Mouse (Mus musculus) midbrain, embryonic 16.5 days (tissue): ENCODE measurements around the gene Mov10. TPM values are rescaled to one million over a fixed set of nuclear protein-coding genes. Genes with fewer than 3 reads are reported as not detected.
"Not testable (repeated sequence)": the region's sequence is repeated elsewhere in the genome, so short reads cannot be mapped to it uniquely, and the experiment has no call there.

Experiments used
- ATAC-seq: fragments of 200-750 bp; cut with Nextera tagmentation; 2 replicates; pipeline ENCODE4 v1.8.0; 2017; ENCODE audit warnings: moderate TSS enrichment
- H3K27ac ChIP-seq: fragments of 300-500 bp; sonication (generic); 2 replicates; pipeline ENCODE4 v1.5.1; 2014; ENCODE audit warnings: mild to moderate bottlenecking, low read length, mixed read lengths
- H3K27me3 ChIP-seq: fragments of 300-500 bp; sonication (generic); 2 replicates; pipeline ENCODE4 v1.6.1; 2014; ENCODE audit warnings: low read depth, low read length, mixed read lengths; ENCODE audit not compliant: control insufficient read depth, insufficient read depth
- H3K36me3 ChIP-seq: fragments of 300-500 bp; sonication (generic); 2 replicates; pipeline ENCODE4 v1.6.1; 2014; ENCODE audit warnings: mild to moderate bottlenecking, low read length, moderate library complexity, mixed read lengths; ENCODE audit not compliant: control insufficient read depth, insufficient read depth
- H3K4me1 ChIP-seq: fragments of 300-500 bp; sonication (generic); 2 replicates; pipeline ENCODE4 v1.6.1; 2014; ENCODE audit warnings: mild to moderate bottlenecking, low read length, mixed read lengths; ENCODE audit not compliant: control insufficient read depth, insufficient read depth
- H3K4me2 ChIP-seq: fragments of 300-500 bp; sonication (generic); 2 replicates; pipeline ENCODE4 v1.6.1; 2014; ENCODE audit warnings: mild to moderate bottlenecking, low read length, mixed read lengths
- H3K4me3 ChIP-seq: fragments of 300-500 bp; sonication (generic); 2 replicates; pipeline ENCODE4 v1.5.1; 2014; ENCODE audit warnings: low read depth, mild to moderate bottlenecking, low read length, moderate library complexity, mixed read lengths
- H3K9ac ChIP-seq: fragments of 300-500 bp; sonication (generic); 2 replicates; pipeline ENCODE4 v1.6.1; 2014; ENCODE audit warnings: low read depth, low read length, mixed read lengths
- H3K9me3 ChIP-seq: fragments of 300-500 bp; sonication (generic); replicated peaks from 2 replicates; pipeline ENCODE4 v1.6.1; 2014; ENCODE audit warnings: mild to moderate bottlenecking, low read length, mixed read lengths; ENCODE audit not compliant: control insufficient read depth, poor library complexity, severe bottlenecking
- WGBS: fragments of 180-500 bp; shearing (Covaris S2); extraction: QIAGEN DNeasy Blood & Tissue Kit; methylation state at CpG from one replicate; pipeline ENCODE4 v1.1.7; 2014; 5-methylcytosine and 5-hydroxymethylcytosine counted together
- polyA plus RNA-seq: library from polyadenylated mRNA; unstranded; fragments of >200 nt; fragmentation: Nextera tagmentation; extraction: Ambion mirVana; gene quantifications from 2 replicates; pipeline ENCODE4 v1.2.1, GENCODE M21; 2015

The Mov10 gene
- 7.8 and 8.3 TPM in 2 replicates for polyA plus RNA-seq

- peak within 1 kb of the TSS; percentile 96 for H3K4me2 ChIP-seq
- H3K4me3 ChIP-seq = peak within 1 kb of the TSS; percentile 67
- no peaks in the 10 kb centered on the region for H3K9me3 ChIP-seq
- peak; percentile 78 for ATAC-seq
- H3K4me1 ChIP-seq = peaks cover 8% of the 10 kb centered on the region
- peak within 1 kb of the TSS; percentile 17 for H3K27ac ChIP-seq
- no peaks in the 10 kb centered on the region for H3K27me3 ChIP-seq
- H3K9ac ChIP-seq = peak within 1 kb of the TSS; percentile 64
- under 1% methylated on average over 40 of the region's 40 CpGs for WGBS
- H3K36me3 ChIP-seq = peaks cover 8% of the 10 kb centered on the region; the same call in 1 of the 2 replicates
Observed at GRCm38 (mm10) chr3:104817991-104818748, at the start of gene Mov10. Mov10 (minus strand) TSS chr3:104818563.

- ATAC-seq, H3K27ac ChIP-seq, H3K4me3 ChIP-seq, H3K9me3 ChIP-seq, H3K9ac ChIP-seq, H3K27me3 ChIP-seq, H3K36me3 ChIP-seq: not testable (repeated sequence)
- Histone ChIP-seq H3K4me2 (peak overlapping the region; percentile 81), H3K4me1 (peaks cover 29% of the 10 kb centered on the region)
Observed at GRCm38 (mm10) chr3:104866674-104867073, 48.3 kb upstream of the Mov10 start.

- WGBS = 2% methylated on average over 12 of the region's 12 CpGs
- Histone ChIP-seq H3K36me3 (peaks cover 7% of the 10 kb centered on the region), H3K9me3 (no peaks in the 10 kb centered on the region), H3K4me2 (peak overlapping the region; percentile 81), H3K27ac (peak overlapping the region; percentile 96), H3K4me1 (peaks cover 34% of the 10 kb centered on the region), H3K9ac (peak overlapping the region; percentile 98), H3K4me3 (peak overlapping the region; percentile 96), H3K27me3 (no peaks in the 10 kb centered on the region)
- ATAC-seq = peak; percentile 26
Observed at GRCm38 (mm10) chr3:104865341-104865788, 47.0 kb upstream of the Mov10 start.

GRCm38 (mm10) chr3:104864651-104865340 lies 46.4 kb upstream of the Mov10 start:
- Histone ChIP-seq H3K4me1 (peaks cover 34% of the 10 kb centered on the region), H3K9me3 (no peaks in the 10 kb centered on the region), H3K27me3 (no peaks in the 10 kb centered on the region), H3K27ac (peak overlapping the region; percentile 96), H3K36me3 (peaks cover 6% of the 10 kb centered on the region), H3K9ac (peak overlapping the region; percentile 98), H3K4me2 (peak overlapping the region; percentile 81), H3K4me3 (peak overlapping the region; percentile 96)
- peak; percentile 96 for ATAC-seq
- WGBS = under 1% methylated on average over 48 of the region's 48 CpGs

- peak; percentile 98 for ATAC-seq
- Histone ChIP-seq H3K4me2 (peak within 1 kb of the TSS; percentile 81), H3K36me3 (peaks cover 4% of the 10 kb centered on the region), H3K9ac (peak within 1 kb of the TSS; percentile 98), H3K27ac (peak within 1 kb of the TSS; percentile 96), H3K4me1 (peaks cover 34% of the 10 kb centered on the region), H3K9me3 (no peaks in the 10 kb centered on the region), H3K4me3 (peak within 1 kb of the TSS; percentile 96), H3K27me3 (no peaks in the 10 kb centered on the region)
- WGBS = under 1% methylated on average over 43 of the region's 43 CpGs
Observed at GRCm38 (mm10) chr3:104863786-104864650, 45.7 kb upstream of the Mov10 start, which contains the start of the genes St7l and Capza1. St7l (plus strand) TSS chr3:104864005. Capza1 (minus strand) TSS chr3:104864505.

- H3K27me3 ChIP-seq = no peaks in the 10 kb centered on the region
- no peak overlapping the region for H3K27ac ChIP-seq
- H3K36me3 ChIP-seq = no peaks in the 10 kb centered on the region
- WGBS = 100% methylated on average over 1 of the region's 1 CpGs
- ATAC-seq = no peak
- H3K4me2 ChIP-seq = no peak overlapping the region
- no peaks in the 10 kb centered on the region for H3K9me3 ChIP-seq
- H3K4me3 ChIP-seq = no peak overlapping the region
- peaks cover 24% of the 10 kb centered on the region for H3K4me1 ChIP-seq
- no peak overlapping the region for H3K9ac ChIP-seq
Observed at GRCm38 (mm10) chr3:104858560-104858959, 40.2 kb upstream of the Mov10 start.

DNA sequence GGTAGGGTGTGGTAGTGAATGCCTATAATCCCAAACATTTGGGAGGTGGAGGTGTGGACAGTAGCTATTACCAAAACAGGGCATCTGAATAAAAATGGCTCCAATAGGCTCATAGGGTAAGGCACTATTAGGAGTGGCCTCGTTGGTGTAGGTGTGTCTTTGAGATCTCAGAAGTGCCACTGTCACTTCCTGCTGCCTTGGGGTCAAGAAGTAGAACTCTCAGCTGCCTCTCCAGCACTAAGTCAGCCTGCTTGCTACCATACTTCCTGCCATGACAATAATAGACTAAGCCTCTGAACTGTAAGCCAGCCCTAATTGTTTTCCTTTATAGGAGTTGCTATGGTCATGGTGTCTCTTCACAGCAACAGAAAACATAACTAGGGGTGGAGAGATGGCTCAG lies 37.7 kb upstream of the Mov10 start:
- no peaks in the 10 kb centered on the region for H3K27me3 ChIP-seq
- peaks cover 3% of the 10 kb centered on the region for H3K4me1 ChIP-seq
- no peak overlapping the region for H3K4me2 ChIP-seq
- no peaks in the 10 kb centered on the region for H3K36me3 ChIP-seq
- no peak for ATAC-seq
- H3K9ac ChIP-seq = no peak overlapping the region
- H3K27ac ChIP-seq = no peak overlapping the region
- WGBS = 88% methylated on average over 1 of the region's 1 CpGs
- no peaks in the 10 kb centered on the region for H3K9me3 ChIP-seq
- H3K4me3 ChIP-seq = no peak overlapping the region

DNA sequence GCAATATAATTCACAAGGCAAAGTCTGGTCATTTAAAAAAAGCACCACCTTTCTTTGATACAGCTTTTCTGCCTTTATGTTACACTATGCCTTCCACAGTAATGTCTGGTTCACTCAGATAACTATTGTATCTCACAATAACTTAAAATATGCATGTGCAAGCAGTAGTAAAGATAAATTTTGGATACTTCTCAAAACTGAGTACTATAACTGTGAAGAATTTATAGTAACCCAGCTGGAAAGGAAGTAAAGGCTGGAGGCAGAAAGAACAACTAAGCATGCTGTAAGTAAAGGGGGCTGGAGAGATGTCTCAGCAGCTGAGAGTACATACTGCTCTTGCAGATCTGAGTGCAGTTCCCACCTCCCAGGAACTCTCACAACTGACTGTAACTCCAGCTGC lies 36.5 kb upstream of the Mov10 start:
- H3K4me3 ChIP-seq = no peak overlapping the region
- ATAC-seq = no peak
- no peaks in the 10 kb centered on the region for H3K27me3 ChIP-seq
- H3K9me3 ChIP-seq = no peaks in the 10 kb centered on the region
- no peaks in the 10 kb centered on the region for H3K36me3 ChIP-seq
- no peaks in the 10 kb centered on the region for H3K4me1 ChIP-seq
- H3K9ac ChIP-seq = no peak overlapping the region
- no peak overlapping the region for H3K4me2 ChIP-seq
- H3K27ac ChIP-seq = no peak overlapping the region
